Mouse (Mus musculus) olfactory bulb, adult 2 months (tissue): ENCODE measurements at regions not wholly inside any gene's neighbourhood (a gene's known extent, or its start where the extent isn't known, plus 50 kb on each side); places are given as distances from the start of the nearest gene placed in this dataset.

ENCODE experiments used
- CTCF ChIP-seq: fragments of 200-500 bp; IDR thresholded peaks from 2 replicates; pipeline ENCODE4 v1.5.1; 2012; ENCODE audit warnings: low read depth, mild to moderate bottlenecking, low read length, moderate library complexity; ENCODE audit not compliant: insufficient read depth
- POLR2A ChIP-seq: fragments of 200-500 bp; IDR thresholded peaks from 2 replicates; pipeline ENCODE4 v1.6.1; 2012; ENCODE audit warnings: mild to moderate bottlenecking, low read depth, low read length, moderate library complexity; ENCODE audit not compliant: insufficient read depth

DNA sequence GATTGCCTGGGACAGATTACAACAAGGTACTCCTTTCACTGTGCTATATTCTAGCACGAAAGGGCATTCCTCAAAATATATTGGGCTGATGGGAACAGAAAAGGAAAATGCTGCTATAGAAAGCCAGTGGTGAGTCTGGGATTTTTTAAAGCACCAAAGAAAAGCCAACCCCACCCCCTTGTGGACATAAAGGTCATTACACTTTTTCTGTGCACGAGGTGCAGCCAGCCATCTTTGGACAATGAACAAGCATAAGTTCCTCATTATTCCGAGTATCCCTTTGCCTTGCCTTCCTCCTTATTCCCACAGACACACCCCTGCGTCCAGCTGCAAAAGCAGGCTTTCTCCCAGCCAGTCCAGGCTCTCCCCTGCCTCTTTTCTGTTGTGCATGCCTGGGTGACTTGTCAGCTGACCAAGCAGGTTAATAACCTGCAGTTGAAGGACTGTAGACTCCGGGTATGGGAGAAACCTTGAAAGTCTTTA lies 67.7 kb upstream of the Fhl2 start:
- no peak for TF ChIP-seq POLR2A
- no peak for TF ChIP-seq CTCF
